Mouse (Mus musculus): ENCODE results near the gene Nat8l.

- TF ChIP-seq CTCF (IDR thresholded peaks at IDR 0.05; ENCODE audit: control insufficient read depth, insufficient read depth, low read length) (no peak), POLR2A (IDR thresholded peaks at IDR 0.05; ENCODE audit: borderline replicate concordance, control insufficient read depth, low read depth, low read length) (no peak)
These were observed 34.3 kb downstream of the Nat8l start for GRCm38 (mm10) chr5:34030101-34030500.
